Mouse (Mus musculus): ENCODE results near the gene Ctnna2. TPM values are rescaled to one million over a fixed set of nuclear protein-coding genes. Genes with fewer than 3 reads are reported as not detected.

The Ctnna2 gene
- polyA plus RNA-seq, 1 experiment from 2014 or later: 0.79 TPM

GRCm38 (mm10) chr6:76897156-76897555 lies 1082.3 kb downstream of the Ctnna2 start:
- H3K9ac ChIP-seq: no peak overlapping the region
- no peak overlapping the region for H3K27ac ChIP-seq
- H3K4me1 ChIP-seq: no peaks in the 10 kb centered on the region
- no peaks in the 10 kb centered on the region for H3K27me3 ChIP-seq (replicated peaks)
- WGBS (ENCODE audit: insufficient replicate concordance): 56% methylated on average over 1 of the region's 1 CpGs
- H3K36me3 ChIP-seq: no peaks in the 10 kb centered on the region
- H3K9me3 ChIP-seq (replicated peaks): no peaks in the 10 kb centered on the region
- ATAC-seq: no peak
- no peak overlapping the region for H3K4me2 ChIP-seq
- no peak overlapping the region for H3K4me3 ChIP-seq
